Mouse (Mus musculus): Measurements from ENCODE around the gene Igf1r.

GRCm38 (mm10) chr7:68148297-68149048, 195.8 kb downstream of the Igf1r start:
- TF ChIP-seq CTCF (IDR thresholded peaks at IDR 0.05; ENCODE audit: extremely low read depth, insufficient read depth, low read length) (no peak), POLR2A (IDR thresholded peaks at IDR 0.05; ENCODE audit: extremely low read depth, insufficient read depth, low read length) (no peak)

Measured in cortical plate, adult 2 months (tissue).